Mouse (Mus musculus) forebrain, embryonic 10.5 days (tissue): Measurements from ENCODE around the gene St6galnac6. TPM values are rescaled to one million over a fixed set of nuclear protein-coding genes. Genes with fewer than 3 reads are reported as not detected.

Source experiments
- DNase-seq: peaks from one replicate; pipeline ENCODE4 v3.0.0-alpha.2; 2017; ENCODE audit warnings: low spot score; ENCODE audit errors: extremely low spot score
- H3K27ac ChIP-seq: fragments of 300-500 bp; sonication (generic); 2 replicates; pipeline ENCODE4 v1.5.1; 2016; ENCODE audit warnings: mild to moderate bottlenecking
- H3K27me3 ChIP-seq: fragments of 300-500 bp; sonication (generic); 2 replicates; pipeline ENCODE4 v1.6.1; 2016; ENCODE audit warnings: mild to moderate bottlenecking; ENCODE audit not compliant: poor library complexity, severe bottlenecking
- H3K36me3 ChIP-seq: fragments of 300-500 bp; sonication (generic); replicated peaks from 2 replicates; pipeline ENCODE4 v1.6.1; 2016; ENCODE audit warnings: mild to moderate bottlenecking, moderate library complexity
- H3K4me1 ChIP-seq: fragments of 300-500 bp; sonication (generic); 2 replicates; pipeline ENCODE4 v1.6.1; 2016
- H3K4me3 ChIP-seq: fragments of 300-500 bp; sonication (generic); 2 replicates; pipeline ENCODE4 v1.5.1; 2016; ENCODE audit warnings: mild to moderate bottlenecking, moderate library complexity
- H3K9me3 ChIP-seq: fragments of 300-500 bp; sonication (generic); 2 replicates; pipeline ENCODE4 v1.6.1; 2016; ENCODE audit warnings: mild to moderate bottlenecking, moderate library complexity
- WGBS: fragments of 180-500 bp; shearing (Covaris S2); methylation state at CpG from one replicate; pipeline ENCODE4 v1.1.7; 2016; 5-methylcytosine and 5-hydroxymethylcytosine counted together
- polyA plus RNA-seq: library from polyadenylated mRNA; unstranded; fragments of >200 nt; fragmentation: Nextera tagmentation; extraction: Ambion mirVana; gene quantifications from 2 replicates; pipeline ENCODE4 v1.2.1, GENCODE M21; 2016

St6galnac6 gene
- polyA plus RNA-seq = 13.3 and 13.8 TPM in 2 replicates

DNA sequence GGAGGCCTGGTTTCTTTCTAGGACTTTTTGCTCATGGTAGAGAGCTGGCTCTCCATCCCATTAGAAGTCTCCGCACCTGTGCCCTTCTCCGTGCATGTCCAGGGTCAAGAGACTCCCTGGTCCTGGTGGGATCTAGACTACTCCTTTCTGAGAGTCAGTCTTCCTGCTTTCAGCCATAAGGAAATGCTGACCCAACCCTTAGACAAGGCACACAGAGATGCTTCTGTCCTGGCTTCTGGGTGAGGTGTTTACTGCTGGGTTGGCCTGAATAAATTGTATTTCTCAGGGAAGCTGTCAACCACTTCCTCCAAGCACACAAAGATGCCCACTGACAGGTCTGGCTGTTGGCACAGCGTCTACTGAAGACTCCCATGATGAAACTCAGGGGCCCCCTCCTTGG lies at the start of gene St6galnac6:
Gene St6galnac6, plus strand, starts transcription at position 301 of the 400 bp plus-strand sequence.
- H3K4me3 ChIP-seq = no peak within 1 kb of the TSS
- WGBS = 97% methylated on average over 3 of the region's 3 CpGs
- H3K36me3 ChIP-seq = peaks cover 17% of the 10 kb centered on the region
- no peak for DNase-seq
- H3K9me3 ChIP-seq = no peaks in the 10 kb centered on the region
- H3K27ac ChIP-seq = no peak within 1 kb of the TSS
- H3K27me3 ChIP-seq = no peaks in the 10 kb centered on the region
- H3K4me1 ChIP-seq = peaks cover 16% of the 10 kb centered on the region

DNA sequence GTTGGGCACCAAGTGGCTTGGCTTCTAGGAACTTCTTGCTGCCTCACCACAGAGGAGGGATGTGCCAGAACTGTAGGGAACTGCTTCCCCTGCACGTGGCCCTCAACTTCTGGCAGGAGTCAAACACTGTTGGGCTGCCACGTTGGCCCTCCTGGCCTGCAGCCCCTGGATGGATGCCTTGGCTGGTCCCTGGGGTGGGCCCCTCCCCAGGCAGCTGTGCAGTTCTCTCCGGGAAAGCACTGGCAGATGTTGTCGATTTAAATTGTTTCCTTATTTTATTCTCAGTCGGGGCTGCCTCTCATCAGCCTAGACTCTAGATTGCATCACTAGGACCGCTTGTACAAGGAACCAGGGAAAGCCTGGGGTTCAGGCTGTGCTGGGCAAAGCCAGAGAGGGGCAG lies 49.7 kb upstream of the St6galnac6 start:
- DNase-seq = no peak
- Histone ChIP-seq H3K4me1 (peaks cover 28% of the 10 kb centered on the region), H3K36me3 (peaks cover 27% of the 10 kb centered on the region), H3K9me3 (no peaks in the 10 kb centered on the region), H3K27ac (no peak overlapping the region), H3K27me3 (no peaks in the 10 kb centered on the region), H3K4me3 (no peak overlapping the region)
- WGBS = 69% methylated on average over 6 of the region's 6 CpGs

DNA sequence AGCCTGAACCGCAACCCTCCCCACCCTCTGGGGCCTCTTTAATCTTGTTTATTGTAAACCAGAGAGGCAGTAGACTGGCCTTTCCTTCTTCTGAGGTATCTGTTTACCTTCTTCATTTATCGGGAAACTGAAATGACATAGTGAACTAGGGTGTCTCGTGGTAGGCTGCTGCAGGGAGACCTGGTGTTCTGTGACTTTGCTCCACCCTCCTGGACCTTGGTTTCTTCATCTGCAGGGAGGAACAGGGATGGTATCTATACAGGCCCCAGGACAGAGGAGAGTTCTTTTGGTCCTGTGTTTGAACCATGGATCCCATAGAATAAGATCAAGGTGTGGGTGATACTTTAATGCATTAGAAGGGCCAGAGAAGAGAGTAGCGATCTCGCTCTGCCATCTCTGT lies 48.3 kb upstream of the St6galnac6 start:
- no peak for DNase-seq
- Histone ChIP-seq H3K4me3 (no peak overlapping the region), H3K27me3 (no peaks in the 10 kb centered on the region), H3K36me3 (peaks cover 13% of the 10 kb centered on the region; the same call in 1 of the 2 replicates), H3K4me1 (peaks cover 39% of the 10 kb centered on the region), H3K27ac (no peak overlapping the region), H3K9me3 (no peaks in the 10 kb centered on the region)
- 92% methylated on average over 5 of the region's 5 CpGs for WGBS

DNA sequence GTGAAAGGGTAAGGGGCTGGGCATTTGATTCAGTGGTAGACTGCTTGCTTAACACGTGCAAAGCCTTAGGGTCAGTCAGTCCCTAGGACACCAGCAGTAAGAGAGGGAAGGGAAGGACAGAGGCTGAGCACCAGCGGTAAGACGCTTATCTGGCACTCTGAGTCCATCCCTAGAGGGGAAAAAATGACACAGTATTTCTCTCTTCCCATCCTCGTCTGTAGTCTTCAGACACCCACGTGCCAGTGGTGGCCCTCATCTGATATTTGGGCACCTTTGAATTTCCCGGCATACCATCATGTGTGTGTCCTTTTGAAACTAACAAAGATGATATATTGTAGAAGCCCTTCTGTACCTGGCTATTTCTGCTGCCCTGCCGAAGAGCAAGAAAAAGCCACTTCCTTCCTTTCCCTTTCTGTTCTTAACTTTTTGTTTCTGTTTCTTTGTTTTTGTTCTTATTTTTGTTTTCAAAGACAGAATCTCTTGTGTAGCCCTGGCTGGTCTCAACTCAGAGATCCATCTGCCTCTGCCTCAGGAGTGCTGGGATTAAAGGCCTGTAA lies 45.8 kb upstream of the St6galnac6 start:
- Histone ChIP-seq H3K27me3 (no peaks in the 10 kb centered on the region), H3K36me3 (peaks cover 7% of the 10 kb centered on the region), H3K27ac (peak overlapping the region; percentile 27; the same call in 1 of the 2 replicates), H3K4me1 (peaks cover 38% of the 10 kb centered on the region), H3K9me3 (no peaks in the 10 kb centered on the region), H3K4me3 (no peak overlapping the region)
- 83% methylated on average over 7 of the region's 7 CpGs for WGBS
- DNase-seq = no peak

DNA sequence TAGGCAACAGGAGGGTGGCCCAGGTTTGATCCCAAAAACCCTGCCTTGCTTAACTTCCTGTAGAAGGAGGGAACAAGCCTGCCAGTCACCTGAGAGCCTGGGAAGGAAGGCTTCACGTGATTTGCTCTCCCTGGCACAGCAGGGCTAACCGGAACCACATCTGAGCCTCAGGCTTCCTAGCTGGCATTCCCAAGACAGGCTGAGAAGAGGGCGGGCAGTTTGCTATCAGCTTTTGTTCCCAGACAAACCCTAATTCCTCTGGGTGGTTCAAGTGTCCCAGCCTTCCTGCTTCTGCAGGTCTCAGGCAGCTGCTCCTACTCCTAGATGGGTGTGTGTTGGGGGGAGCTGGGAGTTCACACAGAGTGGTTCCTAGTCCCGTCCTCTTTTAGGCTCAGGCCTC lies 44.0 kb upstream of the St6galnac6 start:
- peaks cover 44% of the 10 kb centered on the region for H3K4me1 ChIP-seq
- H3K27ac ChIP-seq = peak overlapping the region; percentile 60

DNA sequence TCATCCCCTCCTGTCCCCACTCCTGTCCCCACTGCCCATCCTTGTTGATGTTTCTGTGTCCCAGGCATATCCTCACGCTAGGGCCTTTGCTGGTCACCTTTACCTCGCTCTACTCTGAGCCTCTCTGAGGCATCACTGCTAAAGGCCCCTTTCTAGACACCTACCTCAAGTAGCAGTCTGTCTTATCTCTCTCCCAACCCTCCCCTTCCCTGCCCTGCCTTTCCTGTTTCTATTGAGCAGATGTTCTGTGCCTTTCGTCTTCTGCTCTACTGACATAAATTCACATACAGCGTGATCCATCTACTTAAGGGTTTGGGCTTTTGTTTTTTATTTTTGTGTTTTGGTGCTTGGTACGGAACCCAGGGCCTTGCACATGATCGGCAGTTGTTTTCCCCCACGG lies 43.5 kb upstream of the St6galnac6 start:
- H3K4me1 ChIP-seq = peaks cover 45% of the 10 kb centered on the region

More for the DNA sequence above, 44.0 kb upstream of the St6galnac6 start:
- H3K9me3 ChIP-seq = no peaks in the 10 kb centered on the region
- no peak overlapping the region for H3K4me3 ChIP-seq
- WGBS = 33% methylated on average over 4 of the region's 4 CpGs
- no peaks in the 10 kb centered on the region for H3K27me3 ChIP-seq
- DNase-seq = no peak
- peaks cover 13% of the 10 kb centered on the region for H3K36me3 ChIP-seq

DNA sequence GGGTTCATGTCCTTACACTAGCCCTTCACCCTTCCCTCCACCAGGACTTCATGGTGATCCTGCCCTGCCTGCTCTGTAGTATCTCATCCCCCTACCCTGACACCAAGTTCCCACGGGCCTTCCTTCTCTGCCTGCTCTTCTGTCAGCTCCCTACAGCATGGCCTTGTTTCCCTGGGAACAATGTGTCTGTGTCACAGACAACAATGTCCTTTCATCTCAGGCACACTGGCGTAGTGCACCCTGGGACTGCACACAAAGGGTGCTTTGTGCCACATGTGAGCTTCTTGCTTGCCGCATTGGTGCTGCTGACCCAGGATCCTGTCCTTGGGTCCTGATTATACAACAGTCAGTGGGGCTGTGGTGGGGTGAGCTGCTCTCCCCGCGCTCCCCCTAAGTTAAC lies 39.9 kb upstream of the St6galnac6 start:
- peak overlapping the region; percentile 85 for H3K27ac ChIP-seq
- 16% methylated on average over 5 of the region's 5 CpGs for WGBS
- H3K27me3 ChIP-seq = no peaks in the 10 kb centered on the region
- H3K9me3 ChIP-seq = no peaks in the 10 kb centered on the region
- peak overlapping the region; percentile 11; the same call in 1 of the 2 replicates for H3K4me3 ChIP-seq
- H3K4me1 ChIP-seq = peaks cover 42% of the 10 kb centered on the region
- H3K36me3 ChIP-seq = peaks cover 51% of the 10 kb centered on the region
- DNase-seq = peak; percentile 65

More for the DNA sequence above, 43.5 kb upstream of the St6galnac6 start:
- Histone ChIP-seq H3K36me3 (peaks cover 19% of the 10 kb centered on the region), H3K9me3 (no peaks in the 10 kb centered on the region), H3K27me3 (no peaks in the 10 kb centered on the region), H3K27ac (peak overlapping the region; percentile 60), H3K4me3 (no peak overlapping the region)
- no peak for DNase-seq
- 87% methylated on average over 7 of the region's 7 CpGs for WGBS

DNA sequence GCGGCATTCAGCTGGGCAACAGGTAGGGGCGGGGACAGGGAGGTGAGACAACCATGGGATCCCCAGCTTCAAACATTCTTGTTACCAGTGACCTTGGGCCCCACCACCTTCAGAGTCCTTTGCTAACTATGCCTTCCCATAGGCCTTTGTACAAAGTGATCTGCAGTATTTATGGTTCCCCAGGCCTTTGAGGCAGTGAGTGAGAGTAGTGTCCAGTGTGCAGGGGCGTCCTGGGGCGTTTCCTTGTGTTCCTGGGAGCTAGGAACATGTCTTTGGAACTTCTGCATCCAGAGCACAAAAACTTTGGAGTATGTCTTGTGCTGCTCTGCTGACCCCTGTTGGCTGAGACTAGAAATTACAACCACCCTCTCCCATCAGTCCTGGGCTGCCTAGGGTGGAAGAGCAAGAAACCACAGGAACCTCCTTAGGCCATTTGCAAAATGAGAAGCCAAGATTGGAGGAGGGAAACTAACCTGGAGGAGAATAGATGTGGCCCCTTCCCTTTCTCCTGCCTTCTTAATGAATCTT lies 32.9 kb upstream of the St6galnac6 start:
- peak; percentile 60 for DNase-seq
- Histone ChIP-seq H3K27me3 (no peaks in the 10 kb centered on the region), H3K4me3 (no peak overlapping the region), H3K4me1 (peaks cover 7% of the 10 kb centered on the region), H3K36me3 (peaks cover 75% of the 10 kb centered on the region), H3K9me3 (no peaks in the 10 kb centered on the region), H3K27ac (no peak overlapping the region)
- WGBS = 42% methylated on average over 4 of the region's 4 CpGs

DNA sequence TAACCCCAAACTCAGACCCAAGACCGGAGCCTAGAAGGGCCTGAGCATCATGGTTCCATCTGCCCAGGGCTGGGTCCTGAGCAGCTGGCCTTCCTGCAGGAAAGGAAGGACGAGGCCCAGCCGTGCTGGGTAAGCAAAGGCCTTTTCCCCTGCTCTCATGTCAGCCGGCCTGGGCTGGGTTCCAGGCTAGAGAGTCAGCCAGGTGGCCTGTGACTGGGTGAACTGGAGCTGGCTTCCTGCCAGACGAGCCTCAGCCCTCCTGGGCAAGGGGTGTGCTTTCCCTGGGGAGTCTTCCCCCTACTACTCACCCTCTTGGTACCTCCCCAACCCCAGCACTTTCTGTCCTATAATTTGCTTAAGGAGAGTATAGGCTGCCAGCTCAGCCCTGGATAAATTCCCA lies 31.4 kb upstream of the St6galnac6 start:
- H3K9me3 ChIP-seq = no peaks in the 10 kb centered on the region
- H3K27ac ChIP-seq = no peak overlapping the region
- peaks cover 69% of the 10 kb centered on the region for H3K36me3 ChIP-seq
- peaks cover 15% of the 10 kb centered on the region for H3K4me1 ChIP-seq
- DNase-seq = no peak
- no peak overlapping the region for H3K4me3 ChIP-seq
- H3K27me3 ChIP-seq = no peaks in the 10 kb centered on the region
- WGBS = 82% methylated on average over 5 of the region's 5 CpGs

DNA sequence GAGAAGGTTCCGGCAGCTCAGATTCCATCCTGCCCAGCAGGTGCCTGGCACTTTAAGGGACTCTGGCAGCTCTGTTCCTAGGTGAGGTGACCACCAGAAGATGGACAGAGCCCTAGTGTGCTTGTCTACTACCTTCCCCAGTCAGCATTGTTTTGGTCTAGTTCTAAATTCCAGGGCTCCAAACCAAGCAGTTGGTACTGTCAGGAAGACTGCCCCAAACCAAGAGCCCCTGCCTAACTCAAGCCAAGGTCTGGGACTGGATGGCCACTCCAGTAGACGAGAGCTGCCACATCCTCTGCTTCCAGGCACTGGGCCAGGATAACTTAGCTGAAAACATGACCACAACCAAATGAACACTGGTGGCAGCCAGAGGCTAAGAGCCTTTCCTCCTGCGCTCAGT lies 30.6 kb upstream of the St6galnac6 start:
- H3K36me3 ChIP-seq = peaks cover 66% of the 10 kb centered on the region
- no peak overlapping the region for H3K4me3 ChIP-seq
- no peaks in the 10 kb centered on the region for H3K27me3 ChIP-seq
- peaks cover 15% of the 10 kb centered on the region for H3K4me1 ChIP-seq
- WGBS = 90% methylated on average over 3 of the region's 3 CpGs
- H3K27ac ChIP-seq = no peak overlapping the region
- DNase-seq = no peak
- no peaks in the 10 kb centered on the region for H3K9me3 ChIP-seq

DNA sequence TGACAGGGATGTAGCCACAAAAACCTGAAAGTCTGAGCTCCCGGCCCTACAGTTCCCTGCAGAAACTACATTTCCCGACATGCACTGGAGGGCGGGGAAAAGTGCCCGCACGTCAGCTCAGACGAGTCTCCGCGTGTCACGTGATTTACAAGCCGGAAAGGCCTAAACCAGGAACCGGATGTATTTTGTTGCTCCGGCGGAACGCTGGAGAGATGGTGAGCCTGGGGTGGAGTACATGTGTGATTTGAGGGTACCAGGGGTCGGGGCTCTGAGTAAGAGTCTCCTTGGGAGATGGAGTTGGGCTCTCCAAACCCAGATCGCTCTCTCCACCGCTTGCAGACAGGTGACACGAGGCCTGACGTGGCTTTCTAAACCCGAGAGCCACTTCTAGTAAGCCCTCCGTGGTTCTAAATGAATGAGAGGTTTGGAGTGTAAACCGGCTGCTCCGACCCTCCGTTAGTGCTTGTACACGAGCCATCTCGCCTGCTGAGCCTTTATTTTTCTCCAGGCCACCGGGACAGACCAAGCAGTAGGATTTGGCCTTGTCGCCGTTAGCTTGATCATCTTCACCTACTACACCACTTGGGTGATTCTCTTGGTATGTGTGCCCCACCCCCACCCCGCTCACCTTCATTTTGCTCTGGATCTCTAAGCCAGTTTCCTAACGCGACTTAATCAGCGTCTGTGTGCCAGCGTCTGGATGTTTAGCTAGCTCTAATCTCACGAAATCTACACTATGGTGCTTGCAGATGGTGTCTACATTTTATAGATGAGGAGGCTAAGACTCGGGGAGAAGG lies 28.6 kb upstream of the St6galnac6 start, which contains the start of gene Dpm2:
Gene Dpm2, plus strand, starts transcription at position 161 of the 797 bp plus-strand sequence.
- Histone ChIP-seq H3K27me3 (peaks cover under 1% of the 10 kb centered on the region), H3K9me3 (no peaks in the 10 kb centered on the region), H3K4me3 (peak within 1 kb of the TSS; percentile 71), H3K27ac (peak within 1 kb of the TSS; percentile 82), H3K4me1 (peaks cover 24% of the 10 kb centered on the region), H3K36me3 (peaks cover 46% of the 10 kb centered on the region)
- WGBS = 2% methylated on average over 36 of the region's 36 CpGs
- DNase-seq = peak; percentile 89

DNA sequence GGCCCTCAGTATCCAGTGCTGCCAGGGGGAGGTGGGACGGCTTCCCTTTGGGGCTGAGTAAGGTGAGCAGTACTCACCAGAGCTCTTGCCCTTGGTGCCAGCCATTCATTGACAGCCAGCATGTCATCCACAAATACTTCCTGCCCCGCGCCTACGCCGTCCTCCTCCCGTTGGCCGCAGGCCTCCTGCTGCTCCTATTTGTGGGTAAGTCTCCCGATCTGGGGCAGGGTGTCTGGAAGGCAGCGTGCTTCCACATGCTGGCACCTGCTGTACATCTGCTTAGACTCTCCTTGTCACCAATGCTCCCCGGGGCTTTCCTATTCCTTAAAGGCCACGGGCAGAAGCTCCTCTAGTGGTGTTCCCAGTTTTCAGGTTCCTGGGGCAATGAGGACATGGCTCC lies 27.3 kb upstream of the St6galnac6 start:
- Histone ChIP-seq H3K36me3 (peaks cover 33% of the 10 kb centered on the region), H3K27ac (no peak overlapping the region), H3K4me1 (peaks cover 28% of the 10 kb centered on the region), H3K9me3 (no peaks in the 10 kb centered on the region), H3K4me3 (peak overlapping the region; percentile 71), H3K27me3 (peaks cover 14% of the 10 kb centered on the region)
- 93% methylated on average over 11 of the region's 11 CpGs for WGBS
- no peak for DNase-seq

DNA sequence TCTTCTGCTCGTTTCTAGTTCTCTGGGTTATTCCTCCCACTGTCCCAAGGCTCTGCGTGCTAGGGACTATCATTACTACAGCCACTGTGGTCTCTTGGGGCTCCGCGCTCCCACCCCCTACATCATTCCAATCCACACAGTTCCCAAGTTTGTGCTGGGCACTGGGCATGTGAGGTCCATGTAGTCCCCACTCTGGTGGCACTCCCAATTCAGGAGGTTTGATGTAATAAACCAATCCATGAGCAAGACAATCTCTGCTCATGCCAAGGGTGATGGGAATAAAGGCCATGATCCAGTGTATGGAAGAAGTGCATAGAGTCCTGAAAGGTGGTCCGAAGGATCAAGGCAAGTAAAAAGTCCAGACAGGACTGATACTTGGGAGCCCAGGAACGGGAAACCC lies 25.0 kb upstream of the St6galnac6 start, which contains the start of gene Pip5kl1:
Gene Pip5kl1, plus strand, starts transcription at position 301 of the 400 bp plus-strand sequence.
- Histone ChIP-seq H3K36me3 (peaks cover 14% of the 10 kb centered on the region), H3K27me3 (peaks cover 37% of the 10 kb centered on the region), H3K4me1 (peaks cover 35% of the 10 kb centered on the region), H3K4me3 (peak within 1 kb of the TSS; percentile 70), H3K9me3 (no peaks in the 10 kb centered on the region), H3K27ac (peak within 1 kb of the TSS; percentile 77)
- WGBS = 77% methylated on average over 6 of the region's 6 CpGs
- no peak for DNase-seq
